Mouse (Mus musculus) adrenal gland, adult 8-10 months (tissue): Measurements from ENCODE around the gene Wdr90. TPM values are rescaled to one million over a fixed set of nuclear protein-coding genes. Genes with fewer than 3 reads are reported as not detected.

Experiments
- DNase-seq: peaks from one replicate; pipeline ENCODE4 v3.0.0; 2022
- total RNA-seq, 4 experiments: library from RNA; stranded (reverse); gene quantifications; 2 replicates each; pipeline ENCODE4 v1.2.4; 2022

Wdr90 gene
- total RNA-seq, 4 experiments from 2014 or later = 14.7 to 41.8 (median 22.9) TPM

GRCm38 (mm10) chr17:25843636-25844395, 17.5 kb downstream of the Wdr90 start:
- no peak for DNase-seq

GRCm38 (mm10) chr17:25843122-25843521, 18.2 kb downstream of the Wdr90 start:
- no peak for DNase-seq

GRCm38 (mm10) chr17:25842509-25842908, 18.8 kb downstream of the Wdr90 start:
- DNase-seq = no peak

- no peak for DNase-seq
These were observed 20.0 kb downstream of the Wdr90 start, which contains the start of gene Gm20683 for GRCm38 (mm10) chr17:25841117-25841880. Gene Gm20683 (minus strand): TSS chr17:25841763.

- DNase-seq = no peak
These were observed 20.8 kb downstream of the Wdr90 start for GRCm38 (mm10) chr17:25840519-25840918.

GRCm38 (mm10) chr17:25839455-25840235, 21.7 kb downstream of the Wdr90 start:
- DNase-seq = no peak

GRCm38 (mm10) chr17:25838904-25839303, 22.4 kb downstream of the Wdr90 start:
- DNase-seq = no peak

- DNase-seq = no peak
These were observed 23.8 kb downstream of the Wdr90 start for GRCm38 (mm10) chr17:25837533-25837932.

- DNase-seq = peak; percentile 84
These were observed 24.3 kb downstream of the Wdr90 start, which contains the start of gene Rhbdl1 for GRCm38 (mm10) chr17:25837076-25837410. Gene Rhbdl1 (minus strand): TSS chr17:25837295.

- DNase-seq = peak; percentile 59
These were observed 24.8 kb downstream of the Wdr90 start for GRCm38 (mm10) chr17:25836397-25837075.

GRCm38 (mm10) chr17:25835816-25836215, 25.5 kb downstream of the Wdr90 start:
- no peak for DNase-seq

GRCm38 (mm10) chr17:25835301-25835700, 26.0 kb downstream of the Wdr90 start:
- no peak for DNase-seq

GRCm38 (mm10) chr17:25834595-25835222, 26.6 kb downstream of the Wdr90 start:
- DNase-seq = no peak

GRCm38 (mm10) chr17:25833961-25834594, 27.2 kb downstream of the Wdr90 start:
- DNase-seq = no peak

- peak; percentile 96 for DNase-seq
These were observed 28.0 kb downstream of the Wdr90 start, which contains the start of gene Stub1 for GRCm38 (mm10) chr17:25833291-25833663. Gene Stub1 (minus strand): TSS chr17:25833404.

GRCm38 (mm10) chr17:25832436-25833290, 28.6 kb downstream of the Wdr90 start:
- DNase-seq = peak; percentile 99

- DNase-seq = peak; percentile 81
These were observed 29.6 kb downstream of the Wdr90 start for GRCm38 (mm10) chr17:25831451-25832281.

- DNase-seq = no peak
These were observed 30.4 kb downstream of the Wdr90 start for GRCm38 (mm10) chr17:25830806-25831431.
